Mouse (Mus musculus) layer of hippocampus, postnatal 10 days (tissue): ENCODE measurements at regions not wholly inside any gene's neighbourhood (a gene's known extent, or its start where the extent isn't known, plus 50 kb on each side); places are given as distances from the start of the nearest gene placed in this dataset.

ENCODE experiments used
- DNase-seq, 2 experiments: peaks; one replicate each; pipeline ENCODE4 v3.0.0; 2021; ENCODE audit warnings: low spot score in 2 of 2

DNA sequence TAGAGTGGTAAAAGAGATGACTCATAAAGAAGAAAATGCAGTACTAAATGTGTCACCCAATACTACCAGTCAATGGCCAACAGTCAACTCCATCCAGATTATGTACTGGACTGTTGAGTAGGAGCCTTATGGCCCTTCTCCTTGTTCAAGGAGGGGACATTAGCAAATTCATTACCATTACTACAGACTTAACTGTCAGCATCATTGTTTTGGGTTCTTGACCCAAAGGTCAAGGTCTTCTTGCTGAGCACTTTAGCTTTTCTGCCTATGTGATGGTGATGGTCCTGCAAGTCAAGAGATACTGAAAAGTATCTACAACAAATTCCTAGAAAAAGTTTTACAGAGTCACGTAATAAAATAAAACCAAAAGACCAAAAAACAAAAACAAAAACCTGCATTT lies 1251.4 kb downstream of the Gm37988 start:
- no peak for DNase-seq

DNA sequence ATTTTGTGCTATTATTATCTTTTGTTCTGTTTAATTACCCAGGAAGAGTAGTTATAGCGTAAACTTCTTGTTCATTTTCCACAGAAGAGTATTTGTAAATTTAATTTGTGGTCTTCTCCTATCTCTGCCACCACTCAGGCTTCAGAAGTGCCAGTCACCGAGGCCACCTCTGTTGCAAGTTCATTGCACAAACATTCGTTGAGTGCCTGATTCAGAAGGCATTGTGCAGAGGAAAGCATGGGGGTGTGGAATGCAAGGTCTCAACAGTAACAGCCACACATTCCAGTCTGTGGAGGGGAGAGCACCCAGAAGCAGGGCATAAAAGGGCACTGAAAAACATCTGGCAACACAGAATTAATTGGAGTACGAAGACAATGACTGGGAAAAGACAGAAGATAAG lies 1268.9 kb downstream of the Gm37988 start:
- no peak for DNase-seq

DNA sequence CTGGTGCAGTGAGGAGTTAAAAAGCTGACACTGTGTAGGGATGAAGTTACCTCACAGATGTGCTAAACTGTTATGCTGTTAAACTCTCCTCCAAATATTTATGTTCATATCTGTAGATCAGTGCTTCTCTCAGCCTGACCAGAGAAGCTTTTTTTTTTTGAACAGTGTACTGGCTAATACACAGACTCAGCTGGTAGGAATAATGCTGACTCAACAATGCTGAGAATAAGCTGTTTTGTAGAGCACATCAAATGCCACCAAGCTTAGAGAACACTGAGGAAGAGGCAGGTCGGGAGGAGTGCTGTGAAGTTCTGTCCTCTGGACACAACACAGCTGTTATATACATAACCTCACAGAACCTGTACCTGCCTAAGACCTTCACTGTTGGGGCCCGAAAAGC lies 1274.2 kb downstream of the Gm37988 start:
- DNase-seq = no peak

DNA sequence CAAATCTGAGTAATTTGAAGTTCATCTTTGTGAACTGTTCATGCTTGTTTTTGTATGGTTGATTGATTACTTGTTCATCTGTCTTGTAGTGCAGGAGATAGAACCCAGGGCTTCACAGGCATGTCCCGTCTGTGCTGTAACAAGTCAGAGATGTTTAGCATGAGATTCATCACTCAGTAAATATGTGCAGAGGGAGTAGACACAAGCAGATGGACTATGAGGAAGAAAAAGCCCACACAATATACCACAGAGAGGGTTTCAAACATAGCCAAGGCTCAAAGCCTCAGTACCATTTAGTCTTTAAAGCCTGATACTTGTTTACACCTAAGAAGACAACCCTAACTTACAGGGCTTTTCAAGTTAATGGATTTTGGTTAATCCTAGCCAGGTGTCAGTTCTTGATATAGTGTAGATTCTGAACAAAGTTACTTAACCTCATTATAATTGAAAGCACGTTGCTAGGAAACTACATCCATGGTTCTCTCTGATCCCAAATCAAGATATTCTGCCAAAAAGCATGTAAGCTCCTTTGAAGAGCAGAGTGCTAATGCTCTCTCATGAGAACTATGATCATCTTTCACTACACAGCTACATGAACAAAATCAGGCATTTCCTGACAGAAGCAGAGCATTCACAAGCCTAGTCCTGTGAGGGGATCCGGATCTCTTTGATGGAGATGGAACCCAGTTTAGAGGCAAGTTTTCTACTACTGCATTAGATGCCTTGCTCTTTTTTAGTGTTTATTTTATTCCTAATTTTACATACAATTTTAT lies 1286.7 kb downstream of the Gm37988 start:
- no peak for DNase-seq

DNA sequence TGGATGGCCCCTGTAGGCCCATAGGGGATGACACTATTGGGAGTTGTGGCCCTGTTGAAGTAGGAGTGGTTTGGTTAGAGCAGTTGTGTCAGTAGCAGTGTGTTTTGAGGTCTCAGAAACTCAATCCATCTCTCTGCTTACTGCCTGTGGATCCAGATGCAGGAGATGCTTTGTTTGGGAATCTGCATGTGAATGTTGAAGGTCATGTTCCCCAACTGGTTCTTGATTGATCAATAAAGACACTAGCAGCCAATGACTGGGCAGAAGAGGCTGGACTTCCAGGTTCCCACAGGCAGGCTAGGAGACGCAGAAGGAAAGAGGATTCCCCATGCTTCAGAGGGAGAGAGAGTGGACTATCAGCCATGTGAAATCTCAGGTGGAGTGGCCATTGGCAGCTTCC lies 1309.9 kb downstream of the Gm37988 start:
- DNase-seq = no peak

DNA sequence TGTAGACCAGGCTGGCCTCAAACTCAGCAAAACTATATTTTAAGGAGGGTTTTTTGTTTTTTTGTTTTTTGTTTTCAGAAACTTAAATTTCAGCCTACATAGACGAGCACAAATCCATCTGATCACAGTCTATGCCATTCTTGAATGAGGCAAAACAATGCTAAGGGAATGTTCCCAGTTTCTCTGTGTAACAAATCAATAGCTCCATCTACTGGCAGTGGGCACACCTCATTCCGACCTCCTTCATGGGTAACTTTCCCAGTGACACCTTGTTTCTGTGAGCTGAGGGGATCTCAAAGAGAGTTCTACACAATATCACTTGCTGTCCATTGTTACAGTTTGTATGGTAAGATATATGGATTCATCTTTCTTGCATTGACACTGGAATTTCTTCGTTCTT lies 1327.4 kb downstream of the Gm37988 start:
- peak; percentile 23 to 38 for DNase-seq

DNA sequence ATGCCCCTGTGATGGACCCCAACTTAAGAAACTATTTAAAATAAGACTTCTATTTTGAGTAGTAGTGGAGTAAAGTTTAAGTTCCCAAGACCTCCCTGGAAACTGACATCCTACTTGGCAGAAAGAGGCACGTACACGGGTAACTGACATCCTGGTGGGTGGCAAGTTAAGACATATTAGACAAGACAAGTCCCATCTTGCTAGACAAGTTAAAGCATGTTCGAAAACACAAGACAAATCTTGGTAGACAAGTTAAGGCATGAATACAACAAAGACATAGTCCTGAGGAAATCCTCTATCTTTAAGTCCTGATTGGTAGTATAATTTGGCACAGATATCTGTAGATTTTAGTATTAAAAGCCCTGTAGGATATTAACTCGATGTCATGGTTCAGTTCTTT lies 1332.6 kb downstream of the Gm37988 start:
- DNase-seq = no peak

DNA sequence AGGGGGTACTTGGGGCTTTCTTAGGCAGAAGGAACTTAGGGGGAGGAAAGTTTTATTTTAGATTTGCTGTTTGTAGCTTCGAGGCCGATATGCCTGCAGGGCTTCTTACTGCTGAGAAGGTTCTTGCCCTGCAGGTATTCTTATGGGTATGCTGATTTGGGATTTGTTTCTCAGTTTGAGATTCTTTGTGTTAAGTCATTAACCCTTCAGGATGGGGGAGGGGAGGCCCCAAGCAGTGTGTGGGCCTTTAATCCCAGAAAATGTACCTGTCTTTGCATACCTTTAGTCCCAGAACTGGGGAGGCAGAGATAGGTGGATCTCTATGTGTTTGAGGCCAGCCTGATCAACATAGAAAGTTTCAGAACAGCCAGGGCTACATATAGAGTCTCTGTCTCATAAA lies 1335.1 kb downstream of the Gm37988 start:
- DNase-seq = no peak

DNA sequence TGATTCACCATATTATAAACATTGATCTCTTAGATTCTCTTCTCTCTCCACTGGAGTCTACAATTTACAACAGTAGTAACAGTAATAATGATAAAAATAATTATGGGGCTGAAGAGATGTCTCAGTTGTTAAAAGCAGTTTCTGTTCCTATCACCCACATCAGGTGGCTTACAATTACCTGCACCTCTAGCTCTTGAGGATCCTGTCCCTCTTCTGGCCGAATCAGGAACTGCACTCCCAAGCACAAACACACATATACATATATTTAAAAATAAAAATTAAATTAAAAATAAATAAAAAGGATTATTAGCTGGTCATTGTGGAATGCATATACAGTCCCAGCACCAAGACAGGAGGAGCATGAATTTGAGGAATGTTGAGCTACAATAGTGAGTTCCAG lies 1336.2 kb downstream of the Gm37988 start:
- DNase-seq = peak in 1 of 2 experiments; percentile 9

DNA sequence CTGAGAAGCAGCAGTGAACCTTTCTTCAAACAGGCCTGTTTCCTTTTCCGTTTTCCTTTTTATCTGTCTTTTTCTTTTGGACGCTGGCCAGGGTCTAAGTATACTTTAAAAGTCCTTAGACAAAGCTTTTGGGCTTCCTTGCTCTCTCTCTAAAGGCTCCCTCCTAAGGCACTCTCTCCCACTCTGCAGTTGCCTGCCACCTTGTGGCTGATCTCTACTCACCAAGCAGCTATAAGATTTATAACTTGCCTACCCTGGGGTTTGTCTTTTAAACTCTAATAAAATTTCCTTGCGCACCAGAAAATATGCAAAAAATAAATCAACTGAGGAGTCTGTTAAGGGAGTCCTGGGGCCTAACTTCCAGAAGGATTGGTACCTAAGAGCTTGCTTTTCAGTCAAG lies 1344.7 kb downstream of the Gm37988 start:
- DNase-seq = peak; percentile 15 to 33
